Comparison of ENCODE assay signal across 5 mouse cellular contexts in genomic region chr13:65934376-65935071, GRCm38 (mm10).
DNase-seq lines count a peak whose midpoint lies in the region.
"Not testable (repeated sequence)": the region's sequence is repeated elsewhere in the genome, so short reads cannot be mapped to it uniquely, and the experiment has no call there.

No protein-coding gene starts in this region.

- not testable (repeated sequence) for H3K9ac ChIP-seq in ES-E14 (ENCODE audit: insufficient read depth, low read depth, low read length, poor library complexity, severe bottlenecking)

- peak overlapping the region; percentile 20; the same call in 1 of the 2 replicates for H3K27ac ChIP-seq in ES-E14 (ENCODE audit: insufficient read depth, low read depth, low read length, poor library complexity, severe bottlenecking)

- not testable (repeated sequence) for H3K4me1 ChIP-seq in ES-E14 (ENCODE audit: control insufficient read depth in 2 of 2, insufficient read depth in 2 of 2, low read length in 2 of 2, poor library complexity in 1 of 2)

- H3K36me3 ChIP-seq in ES-E14 (ENCODE audit: control insufficient read depth, insufficient read depth, low read length, poor library complexity, severe bottlenecking), result not testable (repeated sequence)

- not testable (repeated sequence) for H3K9me3 ChIP-seq in ES-E14 (ENCODE audit: control insufficient read depth, insufficient read depth, low read depth, low read length)

- in situ Hi-C loops in ES-E14 (cut with MboI; ENCODE audit: low sequenced_read_pairs in 2 of 2, unreplicated experiment in 2 of 2), result not testable (repeated sequence)

- DNase-seq in ES-CJ7 (ENCODE audit: low read depth, low spot score) (peak; percentile 77), ES-E14 (ENCODE audit: low read depth, low spot score) (peak; percentile 33), R1 (ENCODE audit: low read depth, low spot score) (peak; percentile 96), ZHBTc4 (ENCODE audit: low read depth, low spot score) (peak; percentile 65)
- DNase-seq in heart, adult 11 months, result peak; percentile 59

- H3K4me3 ChIP-seq in ES-E14 (ENCODE audit: insufficient read depth in 1 of 2, low read depth in 1 of 2, low read length in 2 of 2, poor library complexity in 1 of 2, severe bottlenecking in 1 of 2), result not testable (repeated sequence)

Comparison
In these comparisons a context has a peak if more than half of its experiments do, and no peak if none do; other contexts are left out.
1. DNase-seq: peak in every context shown above with its lines; median percentile 96 in R1; 77 in ES-CJ7; 65 in ZHBTc4; 59 in heart, adult 11 months; 33 in ES-E14.